Mouse (Mus musculus): ENCODE measurements around the gene Lysmd1.

Gene Lysmd1

DNA sequence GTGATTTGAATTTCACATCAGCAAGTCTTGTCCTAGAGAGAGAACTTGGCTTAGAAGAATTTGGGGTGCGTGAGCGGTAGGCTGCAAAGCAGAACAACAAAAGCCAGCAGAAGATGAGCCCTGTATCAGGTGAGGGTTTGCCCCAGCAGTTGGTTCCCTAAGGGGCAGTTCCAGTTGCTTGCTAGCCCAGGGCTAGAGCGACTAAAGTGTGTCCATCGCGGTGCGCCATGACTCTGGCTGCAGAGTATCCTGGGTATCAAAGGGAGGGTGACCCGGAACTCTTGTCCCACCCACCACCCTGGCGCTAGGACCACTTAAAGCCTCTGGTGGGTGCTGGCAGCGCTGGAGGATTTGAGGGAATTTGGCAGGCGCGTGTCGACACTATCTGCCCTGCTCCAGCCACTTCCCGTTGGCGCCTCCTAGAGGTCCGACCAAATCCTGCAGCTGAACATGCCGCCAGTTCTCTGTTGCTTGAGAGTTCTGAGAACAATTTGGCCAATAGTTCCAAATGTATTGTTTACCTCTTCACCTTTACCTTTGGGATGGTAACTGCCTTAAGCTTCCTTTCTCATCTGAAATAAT lies 40.2 kb downstream of the Lysmd1 start:
- peak; percentile 90 for DNase-seq

DNA sequence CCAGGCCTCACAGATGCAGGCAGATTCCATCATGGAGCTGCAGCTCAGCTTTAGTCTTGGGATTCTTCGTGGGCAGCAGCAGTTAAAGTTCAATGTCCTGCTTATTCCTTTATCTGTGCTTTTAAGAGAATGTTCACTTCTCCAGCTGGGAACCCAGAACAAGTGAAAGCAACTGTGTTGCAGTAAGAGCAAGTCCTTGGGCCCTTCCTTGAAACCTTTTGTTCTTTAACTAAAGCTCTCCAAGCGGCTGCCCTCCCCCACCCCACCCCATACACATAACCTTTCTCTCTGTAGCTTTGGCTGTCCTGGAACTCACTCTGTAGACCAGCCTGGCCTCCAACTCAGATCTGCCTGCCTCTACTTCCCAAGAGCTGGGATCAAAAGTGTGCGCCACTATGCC lies 42.6 kb downstream of the Lysmd1 start:
- no peak for DNase-seq

DNA sequence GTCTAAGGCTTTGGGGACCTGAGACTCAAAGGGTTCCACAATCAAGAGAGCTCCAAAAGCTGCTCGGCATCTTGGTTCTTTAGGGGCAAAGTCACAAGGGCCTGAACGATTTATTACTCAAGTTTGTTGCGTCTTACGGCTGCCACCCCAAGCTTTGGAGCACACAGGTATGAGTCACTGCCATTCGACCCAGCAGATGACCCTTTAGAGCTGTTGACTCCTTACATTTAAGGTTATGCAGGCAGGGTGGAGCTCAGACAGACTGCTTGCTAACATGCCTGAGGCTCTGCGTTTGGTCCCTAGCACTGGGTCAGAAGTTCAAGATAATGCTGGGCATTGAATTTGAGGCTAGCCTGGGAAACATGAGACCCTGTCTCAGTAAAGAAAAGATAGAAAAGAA lies 43.7 kb downstream of the Lysmd1 start:
- no peak for DNase-seq

DNA sequence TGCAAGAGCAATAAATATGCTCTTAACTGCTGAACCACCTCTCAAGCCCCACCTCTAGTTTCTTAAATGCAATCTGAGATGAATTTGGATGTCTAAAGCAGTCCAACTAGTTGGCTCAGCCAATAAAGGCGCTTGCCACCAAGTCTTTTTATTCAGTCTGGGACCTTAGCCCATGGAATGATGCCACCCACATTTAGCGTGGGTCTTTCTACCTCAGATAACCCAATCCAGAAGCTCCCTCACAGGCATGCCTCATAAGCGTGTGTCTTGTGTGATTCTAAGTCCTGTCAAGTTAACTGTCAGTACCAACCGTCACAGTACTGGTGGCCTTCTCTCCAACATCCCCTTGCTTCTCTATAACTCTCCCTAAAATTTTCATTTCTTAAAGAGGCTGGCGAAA lies 45.1 kb downstream of the Lysmd1 start:
- DNase-seq = no peak

DNA sequence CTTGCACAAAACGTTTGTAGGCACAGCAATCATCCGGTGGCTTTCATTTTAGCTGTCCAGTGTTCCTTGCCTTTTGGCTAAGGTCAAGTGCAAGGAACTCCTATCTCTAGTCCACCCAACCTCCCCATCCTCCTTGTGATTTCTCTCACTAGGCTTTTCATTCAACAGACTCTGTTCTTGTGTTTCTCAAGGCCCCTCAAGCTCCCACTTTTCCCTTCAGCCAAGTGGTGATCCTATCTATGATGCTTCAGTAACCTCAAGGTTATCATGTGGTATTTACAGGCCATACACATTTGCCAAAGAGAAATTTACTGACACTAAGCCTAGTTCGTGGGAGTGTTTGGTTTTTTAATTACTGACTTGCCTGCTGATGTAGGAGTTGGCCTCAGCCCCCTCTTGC lies 46.0 kb downstream of the Lysmd1 start:
- no peak for DNase-seq

DNA sequence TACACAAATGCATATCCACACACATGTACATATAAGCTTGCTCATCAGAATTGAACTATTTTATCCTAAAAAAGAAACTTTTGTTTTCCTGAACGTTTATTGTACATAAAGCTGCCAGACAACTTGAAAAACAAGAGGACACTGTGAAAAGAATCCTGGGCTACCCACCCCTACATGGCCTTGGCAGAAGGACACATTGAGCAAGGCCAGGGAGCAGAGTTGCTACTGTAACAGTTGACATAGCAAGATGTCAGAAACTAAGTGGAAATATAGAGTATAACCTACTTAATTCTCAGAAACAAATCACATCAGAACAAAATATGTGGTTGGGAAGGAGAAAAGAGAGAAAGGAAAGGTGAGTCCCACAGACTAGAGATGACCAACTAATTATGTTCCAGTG lies 48.0 kb downstream of the Lysmd1 start:
- no peak for DNase-seq

DNA sequence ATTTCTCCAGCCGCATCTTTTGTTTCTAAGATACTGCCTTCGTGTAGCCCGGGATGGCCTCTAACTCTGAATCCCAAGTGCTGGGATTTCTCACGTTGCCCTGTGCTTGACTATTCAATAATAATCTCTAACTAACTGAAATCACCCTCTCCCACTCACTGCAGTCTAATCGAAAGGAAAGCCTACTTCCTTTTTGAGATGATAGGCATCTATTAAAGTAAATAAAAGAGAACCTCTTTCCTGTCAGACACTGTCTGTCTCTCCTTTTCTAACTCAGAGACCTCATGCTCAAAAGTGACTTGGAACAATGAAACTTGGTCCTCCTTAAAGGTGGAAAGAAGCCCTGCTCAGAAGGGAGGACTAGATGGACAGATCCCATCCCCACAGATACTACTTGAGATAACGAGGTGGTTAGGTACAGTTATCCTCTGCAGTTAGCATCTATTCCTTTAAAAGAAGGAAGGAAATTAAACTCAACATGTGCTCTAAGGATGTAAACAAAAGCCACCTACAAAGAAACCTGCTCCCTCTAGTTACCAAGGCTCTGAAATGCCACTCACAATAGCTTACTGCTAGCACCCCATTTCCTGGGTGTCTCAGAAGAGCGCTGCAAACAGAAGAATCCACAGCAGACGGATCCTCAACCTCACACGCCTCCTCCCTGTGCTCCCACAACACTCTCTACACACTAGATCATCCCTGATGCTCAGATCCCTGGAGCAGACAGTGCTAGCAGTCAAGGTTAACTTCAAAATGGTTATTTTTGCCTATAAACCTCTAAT lies 51.1 kb downstream of the Lysmd1 start:
- no peak for DNase-seq

DNA sequence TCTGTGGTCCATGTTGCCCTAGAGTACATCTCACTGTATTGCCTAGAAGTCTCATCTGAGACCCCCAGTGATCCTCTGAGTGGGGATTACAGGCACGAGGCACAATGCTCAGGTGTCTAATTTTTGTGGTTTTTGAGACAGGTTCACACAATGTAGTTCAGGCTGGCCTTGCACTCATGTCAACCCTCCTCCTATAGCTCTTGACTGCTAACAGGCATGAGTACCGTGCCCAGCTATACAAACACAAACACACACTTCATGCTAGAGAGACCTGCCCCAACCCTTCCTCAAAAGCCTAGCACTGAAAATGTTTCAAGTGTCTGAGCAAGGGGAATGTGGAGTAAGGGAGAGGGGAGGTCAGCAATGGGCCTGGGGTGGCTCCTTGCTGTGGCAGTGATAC lies 52.2 kb downstream of the Lysmd1 start:
- DNase-seq = no peak

DNA sequence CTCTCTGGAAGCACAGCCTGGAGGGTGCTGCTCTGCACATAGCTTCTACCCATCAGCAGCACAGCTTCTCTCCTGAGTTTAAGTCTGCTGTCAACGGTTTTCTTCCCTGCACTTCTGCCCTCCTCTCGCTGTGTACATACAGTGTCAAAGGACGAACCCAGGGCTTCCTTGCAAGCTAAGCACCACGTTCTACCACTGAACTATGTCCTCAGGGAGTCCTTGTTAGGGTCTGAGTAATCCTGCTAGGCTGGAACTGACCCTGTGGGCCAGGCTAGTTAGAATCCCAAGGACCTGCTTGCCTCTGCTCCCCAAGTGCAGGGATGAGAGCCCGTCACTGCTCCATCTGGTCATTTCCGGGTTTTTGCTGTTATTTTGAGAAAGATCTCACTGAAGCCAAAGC lies 53.0 kb downstream of the Lysmd1 start:
- no peak for DNase-seq

Measured in kidney, postnatal 14 days (tissue).